Mouse (Mus musculus) liver, embryonic 16.5 days (tissue): Measurements from ENCODE around the gene Cux1. TPM values are rescaled to one million over a fixed set of nuclear protein-coding genes. Genes with fewer than 3 reads are reported as not detected.

Experiments
- ATAC-seq: fragments of 200-750 bp; cut with Nextera tagmentation; 2 replicates; pipeline ENCODE4 v1.8.0; 2017; ENCODE audit warnings: low read depth, mild to moderate bottlenecking, moderate number of reproducible peaks, moderate library complexity
- H3K27ac ChIP-seq: fragments of 300-500 bp; sonication (generic); 2 replicates; pipeline ENCODE4 v1.5.1; 2014; ENCODE audit warnings: mild to moderate bottlenecking, low read length
- H3K27me3 ChIP-seq: fragments of 300-500 bp; sonication (generic); 2 replicates; pipeline ENCODE4 v1.6.1; 2014; ENCODE audit warnings: low read depth, low read length, mixed read lengths; ENCODE audit not compliant: control insufficient read depth, insufficient read depth
- H3K36me3 ChIP-seq: fragments of 300-500 bp; sonication (generic); 2 replicates; pipeline ENCODE4 v1.6.1; 2014; ENCODE audit warnings: mild to moderate bottlenecking; ENCODE audit not compliant: control insufficient read depth, insufficient read depth
- H3K4me1 ChIP-seq: fragments of 300-500 bp; sonication (generic); 2 replicates; pipeline ENCODE4 v1.6.1; 2014; ENCODE audit warnings: low read depth, low read length, mixed read lengths; ENCODE audit not compliant: control insufficient read depth
- H3K4me2 ChIP-seq: fragments of 300-500 bp; sonication (generic); 2 replicates; pipeline ENCODE4 v1.6.1; 2014; ENCODE audit warnings: low read depth, low read length, mixed read lengths
- H3K4me3 ChIP-seq: fragments of 300-500 bp; sonication (generic); 2 replicates; pipeline ENCODE4 v1.5.1; 2014; ENCODE audit warnings: low read depth, mild to moderate bottlenecking, low read length
- H3K9ac ChIP-seq: fragments of 300-500 bp; sonication (generic); 2 replicates; pipeline ENCODE4 v1.6.1; 2014; ENCODE audit warnings: low read depth, low read length
- H3K9me3 ChIP-seq: fragments of 300-500 bp; sonication (generic); replicated peaks from 2 replicates; pipeline ENCODE4 v1.6.1; 2016; ENCODE audit warnings: low read length; ENCODE audit not compliant: control insufficient read depth
- WGBS: fragments of 180-500 bp; shearing (Covaris S2); extraction: QIAGEN DNeasy Blood & Tissue Kit; methylation state at CpG from one replicate; pipeline ENCODE4 v1.1.7; 2014; ENCODE audit not compliant: insufficient replicate concordance; 5-methylcytosine and 5-hydroxymethylcytosine counted together
- polyA plus RNA-seq: library from polyadenylated mRNA; unstranded; fragments of >200 nt; fragmentation: Nextera tagmentation; extraction: Ambion mirVana; gene quantifications from 2 replicates; pipeline ENCODE4 v1.2.1, GENCODE M21; 2015

Cux1 gene
- polyA plus RNA-seq, 1 experiment from 2014 or later = 17.1 TPM

- WGBS = 64% methylated on average over 2 of the region's 2 CpGs
- H3K4me3 ChIP-seq = no peak overlapping the region
- H3K9me3 ChIP-seq = no peaks in the 10 kb centered on the region
- ATAC-seq = no peak
- no peak overlapping the region for H3K4me2 ChIP-seq
- H3K9ac ChIP-seq = no peak overlapping the region
- H3K27ac ChIP-seq = no peak overlapping the region
- no peaks in the 10 kb centered on the region for H3K4me1 ChIP-seq
- no peaks in the 10 kb centered on the region for H3K36me3 ChIP-seq
- no peaks in the 10 kb centered on the region for H3K27me3 ChIP-seq
Observed at GRCm38 (mm10) chr5:136589002-136589401, 21.7 kb upstream of the Cux1 start.

DNA sequence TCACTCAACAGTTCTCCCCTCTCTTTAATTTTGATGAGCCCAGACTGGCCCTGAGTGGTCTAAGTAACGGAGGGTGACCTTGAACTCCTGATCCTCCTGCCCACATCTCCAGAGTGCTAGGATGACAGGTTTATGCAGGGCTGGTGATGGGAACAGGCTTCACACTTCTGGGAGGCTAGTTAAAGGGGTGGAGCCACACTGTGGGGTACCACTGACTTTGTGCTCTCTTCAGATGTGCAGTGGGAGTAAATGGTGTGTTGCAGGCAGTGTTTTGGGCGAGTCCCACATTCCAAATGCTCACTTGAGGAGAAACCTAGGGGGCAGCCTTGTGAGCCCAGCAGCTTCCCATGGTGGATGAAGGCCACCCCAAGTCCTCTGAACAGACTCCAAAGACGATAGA lies 21.2 kb upstream of the Cux1 start:
- no peaks in the 10 kb centered on the region for H3K27me3 ChIP-seq
- no peak overlapping the region for H3K9ac ChIP-seq
- WGBS = 52% methylated on average over 3 of the region's 3 CpGs
- no peaks in the 10 kb centered on the region for H3K36me3 ChIP-seq
- no peak overlapping the region for H3K4me2 ChIP-seq
- ATAC-seq = no peak
- no peaks in the 10 kb centered on the region for H3K4me1 ChIP-seq
- H3K4me3 ChIP-seq = no peak overlapping the region
- no peak overlapping the region for H3K27ac ChIP-seq
- no peaks in the 10 kb centered on the region for H3K9me3 ChIP-seq

DNA sequence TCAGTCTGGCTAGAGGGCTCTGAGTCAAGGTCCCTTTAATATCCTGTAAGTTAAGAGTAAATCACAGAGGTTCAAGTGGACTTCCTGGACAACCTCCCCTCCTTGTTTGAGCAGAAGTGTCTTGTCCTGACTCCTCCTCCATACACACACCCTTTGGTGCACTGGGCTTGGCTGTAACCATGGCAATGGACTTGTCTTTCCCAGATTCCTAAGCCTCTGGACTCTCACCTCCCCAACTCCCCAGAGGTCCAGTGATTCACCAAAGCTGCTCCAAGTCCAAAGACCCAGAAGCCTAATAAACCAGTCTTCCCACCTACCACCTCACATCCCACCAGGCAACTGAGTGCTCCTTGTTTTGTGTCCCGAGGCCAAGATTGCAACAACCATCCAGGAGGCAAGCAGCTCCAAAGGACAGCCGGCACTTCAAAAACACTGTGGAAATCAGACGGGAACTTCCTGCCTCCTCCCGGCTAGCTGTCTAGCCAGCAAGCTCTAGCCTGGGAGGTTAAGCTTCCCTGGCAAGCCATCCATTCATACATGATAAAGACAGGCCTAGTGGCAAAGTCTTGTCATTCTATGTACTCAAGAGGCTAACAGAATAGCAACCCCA lies 17.5 kb upstream of the Cux1 start:
- Histone ChIP-seq H3K4me3 (no peak overlapping the region), H3K9ac (no peak overlapping the region), H3K9me3 (peaks cover 4% of the 10 kb centered on the region; the same call in 1 of the 2 replicates), H3K36me3 (no peaks in the 10 kb centered on the region), H3K4me1 (no peaks in the 10 kb centered on the region), H3K27me3 (peaks cover 32% of the 10 kb centered on the region), H3K4me2 (no peak overlapping the region), H3K27ac (no peak overlapping the region)
- no peak for ATAC-seq
- WGBS = 22% methylated on average over 4 of the region's 4 CpGs

- H3K4me1 ChIP-seq = no peaks in the 10 kb centered on the region
- H3K36me3 ChIP-seq = no peaks in the 10 kb centered on the region
- no peak overlapping the region for H3K27ac ChIP-seq
- 49% methylated on average over 4 of the region's 4 CpGs for WGBS
- H3K4me3 ChIP-seq = no peak overlapping the region
- peaks cover 4% of the 10 kb centered on the region; the same call in 1 of the 2 replicates for H3K9me3 ChIP-seq
- H3K9ac ChIP-seq = no peak overlapping the region
- no peak overlapping the region for H3K4me2 ChIP-seq
- H3K27me3 ChIP-seq = peaks cover 34% of the 10 kb centered on the region
- no peak for ATAC-seq
Observed at GRCm38 (mm10) chr5:136583666-136584464, 16.6 kb upstream of the Cux1 start.

DNA sequence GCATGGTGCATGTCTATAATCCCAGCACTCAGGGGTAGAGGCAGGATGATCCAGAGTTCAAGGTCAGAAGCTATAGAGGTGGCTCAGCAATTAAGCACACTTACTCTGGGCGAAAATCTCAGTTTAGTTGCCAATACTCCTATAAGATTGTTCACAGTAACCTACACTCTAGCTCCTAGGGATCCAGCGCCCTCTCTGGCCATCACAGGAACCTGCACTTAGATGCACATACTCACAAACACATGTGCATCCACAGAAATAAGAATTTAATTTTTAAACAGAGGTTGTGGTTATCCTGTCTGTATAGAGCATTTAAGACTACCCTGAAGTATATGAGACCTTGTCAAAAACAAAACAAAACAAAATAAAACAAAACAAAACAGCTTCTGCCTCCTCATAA lies 16.0 kb upstream of the Cux1 start:
- H3K36me3 ChIP-seq = no peaks in the 10 kb centered on the region
- no peaks in the 10 kb centered on the region for H3K4me1 ChIP-seq
- H3K27me3 ChIP-seq = peaks cover 34% of the 10 kb centered on the region
- peaks cover 4% of the 10 kb centered on the region; the same call in 1 of the 2 replicates for H3K9me3 ChIP-seq
- no peak overlapping the region for H3K27ac ChIP-seq
- H3K4me3 ChIP-seq = no peak overlapping the region
- no peak overlapping the region for H3K9ac ChIP-seq
- no peak overlapping the region for H3K4me2 ChIP-seq
- WGBS = 42% methylated on average over 2 of the region's 2 CpGs
- no peak for ATAC-seq

DNA sequence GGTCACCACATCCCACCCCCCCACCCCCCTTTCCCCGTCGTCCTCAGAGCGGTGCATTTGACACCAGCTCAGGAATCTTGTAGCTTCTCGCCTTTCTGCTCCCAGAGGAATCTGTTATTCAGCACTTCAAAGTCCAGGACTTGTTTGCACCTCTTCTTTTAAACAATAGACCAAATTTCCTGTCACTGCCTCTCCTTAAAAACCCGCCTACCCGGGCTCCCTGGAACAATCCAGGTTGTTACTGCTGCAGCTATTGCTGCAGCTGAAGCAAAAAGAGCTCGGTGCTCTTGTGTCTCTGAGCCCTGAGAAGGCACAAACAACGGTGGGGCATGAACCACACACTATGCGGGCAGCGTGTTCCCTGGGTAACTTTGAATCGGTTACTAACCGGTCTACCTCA lies 14.9 kb upstream of the Cux1 start:
- H3K4me1 ChIP-seq = no peaks in the 10 kb centered on the region
- no peak overlapping the region for H3K9ac ChIP-seq
- no peak overlapping the region for H3K4me2 ChIP-seq
- peaks cover 4% of the 10 kb centered on the region; the same call in 1 of the 2 replicates for H3K9me3 ChIP-seq
- no peak overlapping the region for H3K4me3 ChIP-seq
- H3K36me3 ChIP-seq = no peaks in the 10 kb centered on the region
- 13% methylated on average over 12 of the region's 12 CpGs for WGBS
- no peak for ATAC-seq
- H3K27me3 ChIP-seq = peaks cover 34% of the 10 kb centered on the region
- H3K27ac ChIP-seq = no peak overlapping the region

DNA sequence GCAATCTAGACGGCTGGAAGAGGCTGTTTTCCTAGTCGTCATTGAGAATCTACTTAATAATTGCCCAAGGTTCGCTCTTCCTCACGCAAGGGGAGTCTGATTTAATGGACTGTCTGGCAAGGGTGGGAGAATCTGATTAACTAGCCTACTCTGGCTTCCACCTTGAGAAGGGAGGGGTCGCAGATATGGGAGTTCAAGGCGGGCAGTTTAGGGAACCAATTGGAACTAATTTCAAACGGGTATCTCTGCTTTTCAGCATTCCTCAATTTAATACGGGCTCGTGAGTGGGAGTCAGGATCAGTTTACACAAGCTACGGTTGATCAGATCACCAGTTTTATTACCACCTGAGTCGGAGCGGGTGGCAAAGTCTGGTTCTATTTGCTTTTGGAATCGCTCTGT lies 14.3 kb upstream of the Cux1 start:
- peaks cover 34% of the 10 kb centered on the region for H3K27me3 ChIP-seq
- H3K9ac ChIP-seq = no peak overlapping the region
- H3K36me3 ChIP-seq = no peaks in the 10 kb centered on the region
- no peaks in the 10 kb centered on the region for H3K4me1 ChIP-seq
- H3K27ac ChIP-seq = no peak overlapping the region
- H3K4me3 ChIP-seq = no peak overlapping the region
- peaks cover 4% of the 10 kb centered on the region; the same call in 1 of the 2 replicates for H3K9me3 ChIP-seq
- WGBS = 2% methylated on average over 13 of the region's 13 CpGs
- H3K4me2 ChIP-seq = no peak overlapping the region
- ATAC-seq = no peak

GRCm38 (mm10) chr5:136581166-136581565 lies 13.9 kb upstream of the Cux1 start:
- Histone ChIP-seq H3K4me2 (no peak overlapping the region), H3K4me3 (no peak overlapping the region), H3K27me3 (peaks cover 34% of the 10 kb centered on the region), H3K9ac (no peak overlapping the region), H3K4me1 (no peaks in the 10 kb centered on the region), H3K27ac (no peak overlapping the region), H3K36me3 (no peaks in the 10 kb centered on the region), H3K9me3 (peaks cover 4% of the 10 kb centered on the region; the same call in 1 of the 2 replicates)
- WGBS = 15% methylated on average over 9 of the region's 9 CpGs
- no peak for ATAC-seq

GRCm38 (mm10) chr5:136578201-136578600 lies 10.9 kb upstream of the Cux1 start:
- H3K4me3 ChIP-seq = no peak overlapping the region
- H3K36me3 ChIP-seq = no peaks in the 10 kb centered on the region
- H3K27me3 ChIP-seq = peaks cover 37% of the 10 kb centered on the region
- WGBS = 38% methylated on average over 10 of the region's 10 CpGs
- no peak overlapping the region for H3K9ac ChIP-seq
- peaks cover 2% of the 10 kb centered on the region; the same call in 1 of the 2 replicates for H3K9me3 ChIP-seq
- H3K27ac ChIP-seq = no peak overlapping the region
- no peak overlapping the region for H3K4me2 ChIP-seq
- H3K4me1 ChIP-seq = no peaks in the 10 kb centered on the region
- no peak for ATAC-seq
